Mouse (Mus musculus): ENCODE data around the gene S100a6. TPM values are rescaled to one million over a fixed set of nuclear protein-coding genes. Genes with fewer than 3 reads are reported as not detected.

S100a6 gene
- total RNA-seq, 2 experiments from 2014 or later = 61.9 to 77.2 TPM

Other genes with a start within 250 kb of the S100a6 start
- under 1 TPM; 0.59 to 0.91 TPM for gene Slc27a3, start 222.9 kb upstream of the S100a6 start, total RNA-seq (2021)
- 10 to 100 TPM; 14.3 to 15.0 TPM for gene Ints3, start 179.3 kb upstream of the S100a6 start, total RNA-seq (2021)
- gene Npr1, start 147.0 kb upstream of the S100a6 start, total RNA-seq (2021) = 1 to 10 TPM; 5.7 to 6.1 TPM
- 10 to 100 TPM; 23.8 to 25.4 TPM for gene Ilf2, start 136.8 kb upstream of the S100a6 start, total RNA-seq (2021)
- gene Snapin, start 121.8 kb upstream of the S100a6 start, total RNA-seq (2021) = 10 to 100 TPM; 58.8 to 68.7 TPM
- gene Chtop, start 103.4 kb upstream of the S100a6 start, total RNA-seq (2021) = 10 to 100 TPM; 84.4 to 90.1 TPM
- gene S100a1, start 98.5 kb upstream of the S100a6 start, total RNA-seq (2021) = 100 to 1,000 TPM; 120 to 124 TPM
- 1 to 10 TPM; 9.2 to 9.6 TPM for gene S100a13, start 98.4 kb upstream of the S100a6 start, total RNA-seq (2021)
- under 1 TPM in 1 of 2 experiments, not detected in 1; 0.30 TPM for gene S100a14, start 86.0 kb upstream of the S100a6 start, total RNA-seq (2021)
- 10 to 100 TPM; 58.6 to 63.8 TPM for gene S100a16, start 75.6 kb upstream of the S100a6 start, total RNA-seq (2021)
- gene S100a3, start 52.3 kb upstream of the S100a6 start, total RNA-seq (2021) = not detected
- not detected for gene S100a2, start 22.6 kb upstream of the S100a6 start, total RNA-seq (2021)
- gene Gm42674, start 11.0 kb upstream of the S100a6 start, total RNA-seq (2021) = not detected
- 10 to 100 TPM; 16.4 to 16.5 TPM for gene S100a4, start 9.1 kb upstream of the S100a6 start, total RNA-seq (2021)
- gene S100a5, start 4.4 kb upstream of the S100a6 start, total RNA-seq (2021) = under 1 TPM in 1 of 2 experiments, not detected in 1; 0.72 TPM
- under 1 TPM in 1 of 2 experiments, not detected in 1; 0.28 TPM for gene S100a7a, start 41.1 kb downstream of the S100a6 start, total RNA-seq (2021)
- not detected for gene S100a8, start 56.1 kb downstream of the S100a6 start, total RNA-seq (2021)
- not detected for gene S100a9, start 82.8 kb downstream of the S100a6 start, total RNA-seq (2021)
- not detected for gene Pglyrp4, start 114.0 kb downstream of the S100a6 start, total RNA-seq (2021)
- gene Gm5849, start 165.0 kb downstream of the S100a6 start, total RNA-seq (2021) = not detected